ENCODE assay signal across 8 mouse cellular contexts in the genomic region with DNA sequence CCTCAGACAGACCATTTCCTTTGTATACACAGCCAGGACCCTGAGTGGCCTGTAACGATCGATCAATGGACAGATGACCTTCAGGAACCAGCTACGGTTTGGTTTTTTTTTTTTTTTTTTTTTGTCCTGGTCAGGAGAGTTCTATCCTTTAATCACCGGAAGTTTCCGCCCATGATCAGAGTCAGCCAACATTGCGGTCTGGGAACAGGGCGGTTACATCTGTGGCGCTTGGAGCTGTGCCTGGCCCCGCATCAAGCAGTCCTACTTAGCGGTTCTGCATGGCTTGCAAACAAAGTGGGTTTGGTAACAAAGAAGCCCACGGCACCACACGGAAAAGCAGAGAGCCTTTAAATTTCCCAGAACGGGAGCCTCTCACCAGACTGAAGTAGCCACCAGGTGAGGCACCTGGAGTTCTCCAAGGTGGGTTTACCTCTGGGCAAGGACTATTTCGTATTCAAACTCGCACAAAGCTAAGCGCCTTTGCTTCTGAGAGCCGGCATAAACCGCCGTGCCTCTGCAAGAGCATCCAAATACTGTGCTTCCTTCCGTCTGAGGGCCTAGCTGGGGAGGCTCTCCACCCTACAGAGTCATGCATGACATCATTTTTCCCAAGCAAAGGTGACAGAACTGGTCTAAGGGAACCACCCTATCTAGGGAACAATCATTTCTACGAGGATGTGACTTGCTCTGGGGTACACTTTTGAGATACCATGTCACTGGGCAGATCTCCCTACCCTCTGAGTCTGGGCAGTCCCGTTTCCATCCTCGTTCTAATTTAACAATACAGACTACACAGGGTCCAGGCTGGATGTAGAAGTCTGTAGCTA. TPM values are rescaled to one million over a fixed set of nuclear protein-coding genes. Genes with fewer than 3 reads are reported as not detected.
DNase-seq lines count a peak whose midpoint lies in the region; ATAC-seq lines count a peak whose summit lies in the region.

No protein-coding gene starts in this region.

- no peak overlapping the region for H3K27ac ChIP-seq in limb, embryonic 15.5 days
- H3K27ac ChIP-seq in neural tube, embryonic 13.5 days (replicated peaks): peak overlapping the region; percentile 91

- 0 out of 2 replicates have a peak, but pooled peaks cover 7% of the 10 kb centered on the region for H3K27me3 ChIP-seq in limb, embryonic 15.5 days
- no peaks in the 10 kb centered on the region for H3K27me3 ChIP-seq in neural tube, embryonic 13.5 days

- H3K4me3 ChIP-seq in limb, embryonic 15.5 days: peak overlapping the region; percentile 31
- H3K4me3 ChIP-seq in neural tube, embryonic 13.5 days: peak overlapping the region; percentile 30

- no peaks in the 10 kb centered on the region for H3K36me3 ChIP-seq in limb, embryonic 15.5 days
- no peaks in the 10 kb centered on the region for H3K36me3 ChIP-seq in neural tube, embryonic 13.5 days

- no peak for ATAC-seq in limb, embryonic 15.5 days (ENCODE audit: insufficient number of reproducible peaks, low FRiP score, low TSS enrichment, low read depth)
- ATAC-seq in neural tube, embryonic 13.5 days (ENCODE audit: low read depth): peak; percentile 69
- ATAC-seq in inflammation-experienced regulatory T-cells, adult 6 months: no peak

- H3K9ac ChIP-seq in limb, embryonic 15.5 days: no peak overlapping the region
- peak overlapping the region; percentile 62 for H3K9ac ChIP-seq in neural tube, embryonic 13.5 days

- H3K4me1 ChIP-seq in limb, embryonic 15.5 days: peaks cover 17% of the 10 kb centered on the region
- H3K4me1 ChIP-seq in neural tube, embryonic 13.5 days (replicated peaks): peaks cover 29% of the 10 kb centered on the region

- 14% methylated on average over 23 of the region's 23 CpGs for WGBS in limb, embryonic 15.5 days
- 12% methylated on average over 23 of the region's 23 CpGs for WGBS in neural tube, embryonic 13.5 days

- peak; percentile 48 for DNase-seq in gastrocnemius, adult 18-20 months (ENCODE audit: low spot score)
- no peak for DNase-seq in gastrocnemius, postnatal 4 days (ENCODE audit: low spot score in 2 of 2)
- peak; percentile 60 for DNase-seq in cerebellum, postnatal 36 days
- DNase-seq in heart, postnatal 36 days: peak; percentile 50 to 51
- no peak for DNase-seq in ovary, postnatal 14 days (ENCODE audit: low spot score)

- H3K9me3 ChIP-seq in limb, embryonic 15.5 days: no peaks in the 10 kb centered on the region
- H3K9me3 ChIP-seq in neural tube, embryonic 13.5 days: no peaks in the 10 kb centered on the region

- intact Hi-C loops in heart, postnatal 36 days (cut with DNase I): loop anchor here (2.0 kb wide), 1 partner anchor 15 kb away; no protein-coding TSS in a partner anchor

- H3K4me2 ChIP-seq in limb, embryonic 15.5 days: peak overlapping the region; percentile 60
- H3K4me2 ChIP-seq in neural tube, embryonic 13.5 days: peak overlapping the region; percentile 55

RNA-seq across cellular contexts. Expression of a gene that starts 9.8 kb away (rescaled TPM):
- 1 to 10 TPM in 1 of 2 experiments, under 1 TPM in 1; 0.50 to 1.2 TPM for total RNA-seq in gastrocnemius, adult 18-20 months (2021)
- total RNA-seq in gastrocnemius, postnatal 4 days (2021): 1 to 10 TPM; 4.2 to 5.1 TPM
- 1 to 10 TPM; 1.8 to 3.2 TPM for total RNA-seq in heart, postnatal 36 days (2021)
- 1.2 and 1.3 TPM in 2 replicates for polyA plus RNA-seq in limb, embryonic 15.5 days (2015; fragmentation: Nextera tagmentation; extraction: Ambion mirVana)
- polyA plus RNA-seq in neural tube, embryonic 13.5 days (2015; fragmentation: Nextera tagmentation; extraction: Ambion mirVana): 24.3 and 27.7 TPM in 2 replicates
- polyA plus RNA-seq in inflammation-experienced regulatory T-cells, adult 6 months (2017; shearing (Covaris generic)): not detected

RNA-seq across cellular contexts. Expression of a gene that starts 31.7 kb away (rescaled TPM):
- 10 to 100 TPM; 34.9 to 39.3 TPM for total RNA-seq in gastrocnemius, adult 18-20 months (2021)
- total RNA-seq in gastrocnemius, postnatal 4 days (2021): 10 to 100 TPM; 20.2 to 25.0 TPM
- total RNA-seq in heart, postnatal 36 days (2021): 10 to 100 TPM; 31.5 to 35.5 TPM
- 96.2 and 97.1 TPM in 2 replicates for polyA plus RNA-seq in limb, embryonic 15.5 days (2015; fragmentation: Nextera tagmentation; extraction: Ambion mirVana)
- polyA plus RNA-seq in neural tube, embryonic 13.5 days (2015; fragmentation: Nextera tagmentation; extraction: Ambion mirVana): 123 and 138 TPM in 2 replicates
- polyA plus RNA-seq in inflammation-experienced regulatory T-cells, adult 6 months (2017; shearing (Covaris generic)): 100 to 1,000 TPM; 116 to 141 (median 122) TPM

RNA-seq across cellular contexts. Expression of a gene that starts 46.0 kb away (rescaled TPM):
- total RNA-seq in gastrocnemius, adult 18-20 months (2021): 100 to 1,000 TPM; 149 to 158 TPM
- 100 to 1,000 TPM; 198 to 217 TPM for total RNA-seq in gastrocnemius, postnatal 4 days (2021)
- total RNA-seq in heart, postnatal 36 days (2021): 10 to 100 TPM; 73.4 to 93.0 TPM
- 89.3 and 97.9 TPM in 2 replicates for polyA plus RNA-seq in limb, embryonic 15.5 days (2015; fragmentation: Nextera tagmentation; extraction: Ambion mirVana)
- 32.1 and 33.5 TPM in 2 replicates for polyA plus RNA-seq in neural tube, embryonic 13.5 days (2015; fragmentation: Nextera tagmentation; extraction: Ambion mirVana)
- 10 to 100 TPM; 25.5 to 32.7 (median 30.3) TPM for polyA plus RNA-seq in inflammation-experienced regulatory T-cells, adult 6 months (2017; shearing (Covaris generic))

Comparison
In these comparisons a context has a peak if more than half of its experiments do, and no peak if none do; other contexts are left out.
1. DNase-seq: peak in gastrocnemius, adult 18-20 months (single experiment), cerebellum, postnatal 36 days (2 of 2) and heart, postnatal 36 days (2 of 2); none in gastrocnemius, postnatal 4 days (0 of 2) and ovary, postnatal 14 days (single experiment).